Mouse (Mus musculus) gastrocnemius, postnatal 36 days (tissue): Measurements from ENCODE around the gene Esrrg. TPM values are rescaled to one million over a fixed set of nuclear protein-coding genes. Genes with fewer than 3 reads are reported as not detected.

Source experiments
- DNase-seq, 2 experiments: peaks; one replicate each; pipeline ENCODE4 v3.0.0; 2022
- intact Hi-C: fragments of 180-260 bp; cut with DNase I; formaldehyde crosslinking; loops from one replicate; pipeline ENCODE4 v1.15.1; 2025
- total RNA-seq, 2 experiments: library from RNA; stranded (reverse); gene quantifications; 2 replicates each; pipeline ENCODE4 v1.2.3; 2021

Gene Esrrg
- total RNA-seq, 2 experiments from 2014 or later = 18.5 to 30.4 TPM

- DNase-seq = no peak
- intact Hi-C loops = no loop called here
These were observed 409.6 kb downstream of the Esrrg start for GRCm38 (mm10) chr1:188017956-188018862.

DNA sequence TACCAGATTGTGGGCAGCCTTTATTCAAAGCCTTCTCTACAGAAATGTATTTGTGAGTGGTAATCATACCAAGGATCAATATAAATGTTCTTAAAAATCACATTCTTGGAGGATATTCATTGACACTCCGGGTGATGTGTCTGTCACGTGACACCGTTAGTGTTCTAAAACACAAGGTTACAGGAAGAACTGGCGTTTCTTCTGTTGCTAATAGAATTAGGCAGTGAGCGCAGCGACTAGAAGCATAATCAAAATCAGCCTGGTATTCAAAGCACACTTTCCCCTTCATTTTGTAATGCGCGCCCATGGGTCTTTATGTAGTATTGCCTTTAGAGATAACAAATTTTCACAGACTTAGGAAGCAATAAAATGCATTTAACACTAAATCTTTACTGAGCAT lies 420.6 kb downstream of the Esrrg start:
- intact Hi-C loops = no loop called here
- DNase-seq = no peak

- no peak for DNase-seq
- intact Hi-C loops = no loop called here
These were observed 421.5 kb downstream of the Esrrg start for GRCm38 (mm10) chr1:188030116-188030515.

- intact Hi-C loops = no loop called here
- no peak for DNase-seq
These were observed 422.7 kb downstream of the Esrrg start for GRCm38 (mm10) chr1:188031276-188031675.

DNA sequence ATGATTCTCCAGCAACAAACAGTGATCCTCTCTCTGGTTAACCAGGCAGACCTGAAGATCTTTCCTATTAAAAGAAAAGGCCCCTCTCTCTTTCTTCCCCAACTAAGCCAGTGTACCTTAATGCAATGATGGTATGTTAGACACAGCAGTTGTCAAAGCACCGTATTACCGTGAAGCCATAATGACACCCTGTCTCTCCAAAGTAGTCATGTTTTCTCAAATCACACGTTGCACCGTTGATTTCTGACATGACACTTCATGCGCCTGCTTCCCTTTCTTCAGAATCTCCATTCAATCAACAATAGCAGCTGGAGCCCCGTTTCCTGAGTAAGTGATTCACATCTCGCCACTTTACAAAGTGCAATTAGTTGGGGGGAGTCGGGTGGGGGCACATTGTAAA lies 427.4 kb downstream of the Esrrg start:
- no peak for DNase-seq
- intact Hi-C loops = no loop called here

DNA sequence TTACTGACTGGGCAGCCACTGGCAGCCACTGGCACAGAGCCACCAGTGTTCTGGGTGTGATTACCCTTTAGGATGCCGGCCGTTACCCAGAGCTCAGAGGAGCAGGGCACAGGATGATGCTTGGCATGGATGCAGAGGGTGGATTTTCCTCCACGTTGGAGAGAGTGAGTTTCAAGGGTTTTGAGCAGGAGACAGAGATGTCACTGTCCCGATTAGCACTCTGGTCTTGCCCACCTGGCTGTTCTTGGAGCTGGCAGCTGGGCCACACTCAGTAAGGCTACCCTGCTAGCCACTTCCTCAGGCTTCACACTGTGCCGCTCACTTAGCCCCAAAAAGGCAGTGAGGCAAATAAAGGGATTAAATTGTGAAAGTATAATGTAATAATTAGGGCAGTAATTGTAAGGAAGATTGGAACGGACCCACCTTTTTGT lies 438.1 kb downstream of the Esrrg start:
- no peak for DNase-seq

DNA sequence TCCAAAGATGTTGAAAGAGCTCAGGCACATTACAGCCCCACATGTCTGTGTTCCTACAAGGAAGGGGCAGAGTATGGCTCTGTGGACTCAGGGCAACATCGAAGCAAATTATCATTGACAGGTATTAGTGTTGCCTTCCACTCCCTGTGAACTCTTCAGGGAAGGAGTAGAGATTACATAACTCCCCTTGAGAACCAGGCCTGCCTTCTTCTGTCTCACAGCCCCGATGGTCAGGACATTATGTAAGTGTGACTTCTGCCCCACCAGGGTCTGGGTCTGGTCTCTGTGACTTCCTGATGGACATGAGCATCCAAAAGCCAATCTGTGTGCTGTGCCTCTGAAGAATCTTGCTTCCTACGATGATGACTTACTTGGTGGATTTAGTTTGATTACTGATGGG lies 438.6 kb downstream of the Esrrg start:
- intact Hi-C loops = no loop called here
- no peak for DNase-seq

More for the DNA sequence above, 438.1 kb downstream of the Esrrg start:
- intact Hi-C loops = no loop called here

DNA sequence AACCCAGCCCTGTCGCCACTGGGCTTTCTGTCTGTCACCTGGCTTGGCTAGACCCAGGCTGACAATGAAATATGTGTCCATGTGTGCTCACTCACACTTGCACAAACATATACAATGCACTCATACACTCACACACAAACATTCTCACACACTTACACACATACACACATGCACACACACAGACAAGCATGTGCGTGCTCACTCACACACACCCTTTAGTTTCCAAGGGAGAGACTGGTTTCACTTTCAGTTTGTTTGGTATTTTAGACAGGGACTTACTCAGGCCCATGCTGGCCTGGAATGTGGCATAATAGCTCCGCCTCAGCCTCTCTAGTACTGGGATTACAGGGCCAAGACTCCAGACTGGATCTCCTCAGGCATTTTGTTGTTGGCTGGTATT lies 447.3 kb downstream of the Esrrg start:
- no peak for DNase-seq
- intact Hi-C loops = no loop called here

DNA sequence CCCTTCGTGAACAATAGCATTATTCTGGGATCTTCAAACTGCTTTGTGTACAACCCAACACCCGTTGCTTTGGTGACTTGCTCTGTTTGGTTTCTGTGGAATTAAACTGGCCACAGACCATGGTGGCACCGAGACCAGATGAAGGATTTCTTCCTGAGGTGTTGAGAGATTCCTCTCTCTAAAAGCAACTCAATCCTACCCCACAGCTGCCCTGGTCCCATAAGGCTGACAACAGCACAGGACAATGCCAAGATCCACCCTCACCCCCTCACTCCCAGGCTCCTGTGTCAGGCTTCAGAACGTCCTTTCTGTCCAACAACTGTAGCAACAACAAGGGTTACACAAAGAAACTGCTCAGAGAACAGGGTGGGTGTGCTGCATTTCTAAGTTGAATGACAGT lies 449.3 kb downstream of the Esrrg start:
- intact Hi-C loops = no loop called here
- DNase-seq = no peak

DNA sequence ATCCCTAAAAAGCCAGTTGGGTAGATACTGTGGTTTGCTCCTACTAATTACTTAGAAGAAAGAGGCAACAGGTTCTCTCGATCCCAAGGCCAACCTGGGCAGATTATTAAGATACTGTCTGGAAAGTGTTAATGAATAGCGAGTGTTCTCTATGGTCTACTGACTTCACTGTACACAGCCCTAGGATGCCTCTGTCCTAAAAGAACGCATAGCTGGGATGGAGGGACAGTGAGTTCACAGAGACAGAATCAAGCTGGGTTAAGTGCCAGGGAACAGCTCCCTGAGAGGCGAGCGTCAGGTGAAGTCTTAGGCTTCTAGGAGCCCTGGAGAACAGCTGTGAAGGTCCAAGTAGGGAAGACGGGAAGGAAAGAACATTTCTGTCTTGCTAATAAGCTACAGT lies 450.4 kb downstream of the Esrrg start:
- DNase-seq = no peak
- intact Hi-C loops = no loop called here

- no peak for DNase-seq
- intact Hi-C loops = no loop called here
These were observed 451.9 kb downstream of the Esrrg start for GRCm38 (mm10) chr1:188060493-188060892.

- no peak for DNase-seq
- intact Hi-C loops = no loop called here
These were observed 460.2 kb downstream of the Esrrg start for GRCm38 (mm10) chr1:188068833-188069232.

GRCm38 (mm10) chr1:188069849-188070248 lies 461.3 kb downstream of the Esrrg start:
- intact Hi-C loops = no loop called here
- no peak for DNase-seq

- intact Hi-C loops = no loop called here
- no peak for DNase-seq
These were observed 469.1 kb downstream of the Esrrg start for GRCm38 (mm10) chr1:188077561-188078195.

GRCm38 (mm10) chr1:188080261-188080875 lies 471.8 kb downstream of the Esrrg start:
- no peak for DNase-seq

DNA sequence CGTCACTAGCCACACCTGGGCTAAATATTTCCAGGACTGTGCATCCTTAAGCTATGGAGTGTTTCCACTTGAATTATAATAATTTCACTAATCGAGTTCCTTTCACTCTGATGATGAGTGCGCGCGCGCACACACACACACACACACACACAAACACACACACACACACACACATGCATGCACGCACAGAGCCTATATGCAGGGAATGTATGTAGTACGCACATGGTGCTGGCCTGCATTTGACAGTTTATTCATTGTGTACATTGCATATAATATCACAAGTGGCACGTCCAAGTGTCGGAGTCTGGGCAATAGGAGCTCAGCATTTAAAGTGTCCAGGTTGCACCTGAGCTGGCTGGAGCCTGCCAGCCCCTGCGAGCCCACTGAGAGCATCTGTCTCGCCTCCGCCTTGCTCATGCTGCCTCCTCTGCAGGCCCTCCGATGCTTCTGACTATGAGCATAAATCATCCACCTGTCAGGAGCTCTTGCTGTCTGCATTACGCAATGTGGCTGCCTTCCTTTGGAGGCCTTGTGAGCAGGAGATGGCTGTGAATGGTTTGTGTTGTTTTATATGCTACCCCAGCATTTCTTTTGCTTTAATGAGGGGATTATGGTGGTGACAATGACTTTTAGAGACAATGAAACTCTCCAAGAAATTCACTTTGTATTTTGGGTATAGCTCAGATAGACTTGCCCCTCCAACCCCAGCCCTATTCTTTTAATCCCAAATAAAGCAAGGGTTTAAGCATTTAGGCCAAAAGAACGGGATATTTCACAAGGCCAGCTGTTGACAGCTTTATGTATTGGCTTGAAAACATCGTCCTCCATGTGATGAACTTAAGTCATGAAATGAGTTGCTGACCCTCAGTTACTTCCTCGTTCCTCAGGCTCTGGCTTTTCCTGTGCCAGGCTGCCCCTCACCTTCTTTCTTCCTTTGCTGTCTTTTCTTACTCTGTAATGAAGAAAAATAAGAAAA lies 474.4 kb downstream of the Esrrg start:
- no peak for DNase-seq
- intact Hi-C loops = no loop called here

More at GRCm38 (mm10) chr1:188080261-188080875, 471.8 kb downstream of the Esrrg start:
- intact Hi-C loops = no loop called here

- DNase-seq = no peak
- intact Hi-C loops = no loop called here
These were observed 476.7 kb downstream of the Esrrg start for GRCm38 (mm10) chr1:188085116-188085879.

- intact Hi-C loops = no loop called here
These were observed 485.1 kb downstream of the Esrrg start for GRCm38 (mm10) chr1:188093724-188094123.

GRCm38 (mm10) chr1:188101832-188102231 lies 493.2 kb downstream of the Esrrg start:
- no peak for DNase-seq
- intact Hi-C loops = no loop called here

More at GRCm38 (mm10) chr1:188093724-188094123, 485.1 kb downstream of the Esrrg start:
- DNase-seq = no peak
